Mouse (Mus musculus): ENCODE data around the gene Unc93b1.

- TF ChIP-seq CTCF (IDR thresholded peaks at IDR 0.05; ENCODE audit: borderline replicate concordance, insufficient read depth, low read length) (no peak), POLR2A (IDR thresholded peaks at IDR 0.05; ENCODE audit: low read depth, low read length) (peak; percentile 94)
Observed at GRCm38 (mm10) chr19:3906795-3907786, 27.9 kb upstream of the Unc93b1 start, which contains the start of gene Tcirg1.
